17 mouse cellular contexts compared by ENCODE assay signal in genomic region chr11:16619736-16620135, GRCm38 (mm10).
"Had no signal": no experiment of that assay in that cellular context is flagged by ENCODE, and none has a peak within 500 bp of the region (broad histone marks: within the 10 kb centered on the region; RNA-seq: fewer than 3 reads in every experiment).

No protein-coding gene starts in this region.

- DNase-seq: liver, postnatal 0 days; lung, adult 2 months; lung, postnatal 14 days; lung, postnatal 36 days; right cerebral cortex, postnatal 14 days; spleen, adult 18-20 months; thymus, adult 18-20 months; thymus, postnatal 14 days; thymus, postnatal 36 days had no signal

- H3K9me3 ChIP-seq: lung, embryonic 15.5 days; midbrain, embryonic 13.5 days; midbrain, embryonic 15.5 days; neural tube, embryonic 12.5 days had no signal

- H3K4me1 ChIP-seq: lung, embryonic 15.5 days; megakaryocyte, embryonic 14.5 days; midbrain, embryonic 13.5 days; midbrain, embryonic 15.5 days; neural tube, embryonic 12.5 days had no signal

- H3K9ac ChIP-seq: liver, postnatal 0 days; lung, embryonic 15.5 days; midbrain, embryonic 13.5 days; midbrain, embryonic 15.5 days; neural tube, embryonic 12.5 days had no signal

- H3K27ac ChIP-seq: lung, embryonic 15.5 days; macrophage; midbrain, embryonic 13.5 days; midbrain, embryonic 15.5 days; neural tube, embryonic 12.5 days had no signal

- H3K4me3 ChIP-seq: lung, embryonic 15.5 days; megakaryocyte, embryonic 14.5 days; midbrain, embryonic 13.5 days; midbrain, embryonic 15.5 days; neural tube, embryonic 12.5 days had no signal

- H3K36me3 ChIP-seq: lung, embryonic 15.5 days; midbrain, embryonic 13.5 days; midbrain, embryonic 15.5 days; neural tube, embryonic 12.5 days had no signal

- H3K27me3 ChIP-seq: lung, embryonic 15.5 days; megakaryocyte, embryonic 14.5 days; midbrain, embryonic 13.5 days; midbrain, embryonic 15.5 days; neural tube, embryonic 12.5 days had no signal

- H3K4me2 ChIP-seq: lung, embryonic 15.5 days; midbrain, embryonic 11.5 days; midbrain, embryonic 13.5 days; midbrain, embryonic 15.5 days; neural tube, embryonic 12.5 days had no signal

- ATAC-seq: liver, postnatal 0 days; lung, postnatal 0 days; midbrain, embryonic 13.5 days; midbrain, embryonic 15.5 days had no signal
